Mouse (Mus musculus): ENCODE data around the gene Plcd3.

DNA sequence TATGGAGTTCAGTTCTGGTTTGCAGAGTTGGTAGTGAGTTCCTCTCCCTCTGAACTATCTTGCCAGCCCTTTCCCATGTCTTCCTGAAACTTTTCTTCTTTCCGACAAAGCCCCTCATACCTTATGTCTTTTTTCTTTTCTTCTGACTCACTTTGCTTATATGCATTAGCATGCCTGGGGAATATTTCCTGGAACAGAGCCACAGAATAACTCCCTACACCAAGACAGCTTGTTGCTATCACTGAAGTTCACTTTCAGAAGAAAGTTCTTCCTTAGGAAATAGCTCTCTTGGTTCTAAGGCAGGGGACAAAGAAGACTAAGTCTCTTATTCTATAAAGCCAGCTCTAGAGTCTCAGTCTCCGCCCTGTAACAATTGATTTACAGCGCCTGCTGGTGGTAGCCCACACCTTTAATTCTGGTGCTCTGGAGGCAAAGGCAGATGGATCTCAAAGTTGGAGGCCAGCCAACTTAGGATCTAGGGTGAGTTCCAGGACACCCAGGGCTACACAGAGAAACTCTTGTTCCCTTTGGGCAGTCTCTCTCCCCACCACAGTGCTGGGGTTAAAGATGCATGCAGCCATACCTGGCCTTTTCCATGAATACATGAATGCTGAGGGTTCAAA, 80.6 kb downstream of the Plcd3 start:
- TF ChIP-seq RCOR1 (conservative IDR thresholded peaks at IDR 0.05; ENCODE audit: low read depth, low read length) = no peak
- peak in 1 of 2 experiments; percentile 38; a peak in 2 of 4 replicates for TF ChIP-seq CTCF (conservative IDR thresholded peaks at IDR 0.05 in 1 of 2, IDR thresholded peaks at IDR 0.05 in 1 of 2; ENCODE audit: low read depth in 2 of 2, low read length in 2 of 2)
- TF ChIP-seq MAX (IDR thresholded peaks at IDR 0.05; ENCODE audit: low read length) = no peak
- TF ChIP-seq BHLHE40 (IDR thresholded peaks at IDR 0.05; ENCODE audit: low read depth, low read length) = no peak
- no peak for TF ChIP-seq MAFK (IDR thresholded peaks at IDR 0.05; ENCODE audit: insufficient replicate concordance, low read length)
- TF ChIP-seq CHD1 (IDR thresholded peaks at IDR 0.05; ENCODE audit: low read depth, low read length) = no peak

Measured in CH12.LX (cell line).